In the genomic region with DNA sequence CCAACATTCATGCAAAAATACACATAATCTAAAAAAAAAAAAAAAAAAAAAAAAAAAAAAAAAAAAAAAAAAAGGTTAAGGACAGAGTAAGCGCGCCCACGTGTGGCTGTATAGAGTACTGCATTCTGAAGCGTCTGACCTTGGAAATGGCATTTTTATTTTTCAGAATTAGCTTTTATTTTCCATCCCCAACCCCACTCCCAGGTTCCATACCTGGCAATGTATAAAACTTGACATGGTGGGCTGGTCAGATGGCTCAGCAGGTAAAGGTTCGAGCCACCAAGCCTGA, we compare ENCODE assay signal across 10 mouse cellular contexts. TPM values are rescaled to one million over a fixed set of nuclear protein-coding genes. Genes with fewer than 3 reads are reported as not detected.
DNase-seq lines count a peak whose midpoint lies in the region; ATAC-seq and TF ChIP-seq lines count a peak whose summit lies in the region.
"Had no signal": no experiment of that assay in that cellular context is flagged by ENCODE, and none has a peak within 500 bp of the region (broad histone marks: within the 10 kb centered on the region; RNA-seq: fewer than 3 reads in every experiment).

No protein-coding gene starts in this region.

- H3K36me3 ChIP-seq in splenic B cell, adult 2 months (ENCODE audit: control insufficient read depth, insufficient read depth, low read length, poor library complexity, severe bottlenecking) = no peaks in the 10 kb centered on the region
- H3K36me3 ChIP-seq: liver, embryonic 13.5 days had no signal

- peak; percentile 58 for TF ChIP-seq CTCF in cerebellum, adult 2 months (IDR thresholded peaks at IDR 0.05; ENCODE audit: borderline replicate concordance, insufficient read depth, low read depth, low read length)

- H3K4me1 ChIP-seq in cerebellum, adult 2 months (ENCODE audit: control insufficient read depth, insufficient read depth, low read length) = no peaks in the 10 kb centered on the region
- H3K4me1 ChIP-seq: liver, embryonic 13.5 days had no signal

- no peak overlapping the region for H3K27ac ChIP-seq in cerebellum, adult 2 months (ENCODE audit: insufficient read depth, low read length)
- H3K27ac ChIP-seq: liver, embryonic 13.5 days had no signal

- DNase-seq in cerebellum, adult 2 months = peak; percentile 12 to 51
- DNase-seq in layer of hippocampus, adult 11-12 months (ENCODE audit: low spot score) = peak; percentile 15
- DNase-seq in layer of hippocampus, postnatal 36 days = no peak
- DNase-seq in 416B (ENCODE audit: low read depth) = peak; percentile 21
- peak; percentile 13 for DNase-seq in c-Kit-positive CD71-positive TER-119-negative erythroid progenitor cells, embryonic 14.5 days (ENCODE audit: low read depth)
- DNase-seq in kidney, postnatal 4 days = peak; percentile 73 to 75
- DNase-seq in splenic B cell, adult 2 months (ENCODE audit: low read depth, low spot score) = peak; percentile 37
- DNase-seq: liver, embryonic 13.5 days had no signal

- 0% methylated on average over 5 of the region's 5 CpGs for WGBS in cerebellum, adult 2 months

- no peak for ATAC-seq in cerebellum, adult (ENCODE audit: insufficient number of reproducible peaks, low FRiP score, low TSS enrichment)

- no peak for TF ChIP-seq POLR2A in cerebellum, adult 2 months (IDR thresholded peaks at IDR 0.05; ENCODE audit: borderline replicate concordance, insufficient read depth, low read length)

- H3K27me3 ChIP-seq in cerebellum, adult 2 months (ENCODE audit: control insufficient read depth, insufficient read depth, low read length) = peaks cover 1% of the 10 kb centered on the region; the same call in 1 of the 2 replicates
- no peaks in the 10 kb centered on the region for H3K27me3 ChIP-seq in splenic B cell, adult 2 months (ENCODE audit: control insufficient read depth, insufficient read depth, low read length, poor library complexity, severe bottlenecking)

- no peak overlapping the region for H3K4me3 ChIP-seq in cerebellum, adult 2 months (replicated peaks; ENCODE audit: insufficient read depth, low read depth, low read length)
- H3K4me3 ChIP-seq: liver, embryonic 13.5 days had no signal

RNA-seq across cellular contexts. Expression of a gene that starts 13.6 kb away (rescaled TPM):
- 0.03 and 0.07 TPM in 2 replicates for polyA plus RNA-seq in cerebellum, adult 2 months (2012; rRNA removed)
- total RNA-seq in layer of hippocampus, postnatal 36 days (2021) = not detected
- polyA plus RNA-seq: liver, embryonic 13.5 days; stomach, embryonic 14.5 days had no signal

RNA-seq across cellular contexts. Expression of a gene that starts 31.1 kb away (rescaled TPM):
- polyA plus RNA-seq in cerebellum, adult 2 months (2012; rRNA removed) = 7.6 and 7.7 TPM in 2 replicates
- total RNA-seq in layer of hippocampus, postnatal 36 days (2021) = 1 to 10 TPM; 1.2 TPM
- polyA plus RNA-seq: liver, embryonic 13.5 days; stomach, embryonic 14.5 days had no signal

RNA-seq across cellular contexts. Expression of a gene that starts 31.6 kb away (rescaled TPM):
- 13.2 and 14.0 TPM in 2 replicates for polyA plus RNA-seq in cerebellum, adult 2 months (2012; rRNA removed)
- total RNA-seq in layer of hippocampus, postnatal 36 days (2021) = 10 to 100 TPM; 13.5 to 15.6 TPM

Comparison
In these comparisons a context has a peak if more than half of its experiments do, and no peak if none do; other contexts are left out.
1. DNase-seq: peak in cerebellum, adult 2 months (2 of 2), layer of hippocampus, adult 11-12 months (single experiment), 416B (single experiment), c-Kit-positive CD71-positive TER-119-negative erythroid progenitor cells, embryonic 14.5 days (single experiment), kidney, postnatal 4 days (2 of 2) and splenic B cell, adult 2 months (single experiment); none in layer of hippocampus, postnatal 36 days (0 of 2).